Mouse (Mus musculus) erythroblast, embryonic 14.5 days (primary cell): ENCODE measurements around the gene Zbtb4. TPM values are rescaled to one million over a fixed set of nuclear protein-coding genes. Genes with fewer than 3 reads are reported as not detected.
"Not testable (repeated sequence)": the region's sequence is repeated elsewhere in the genome, so short reads cannot be mapped to it uniquely, and the experiment has no call there.

Experiments
- H3K27me3 ChIP-seq: 2 replicates; pipeline ENCODE4 v1.6.1; 2012; ENCODE audit warnings: inconsistent platforms; ENCODE audit not compliant: control insufficient read depth
- H3K36me3 ChIP-seq: 2 replicates; pipeline ENCODE4 v1.6.1; 2012; ENCODE audit warnings: mild to moderate bottlenecking, inconsistent platforms; ENCODE audit not compliant: control insufficient read depth
- H3K4me1 ChIP-seq: 2 replicates; pipeline ENCODE4 v1.6.1; 2012; ENCODE audit warnings: inconsistent platforms; ENCODE audit not compliant: control insufficient read depth
- H3K4me3 ChIP-seq: replicated peaks from 2 replicates; pipeline ENCODE3; 2012; ENCODE audit warnings: moderate library complexity, mild to moderate bottlenecking, inconsistent platforms
- H3K9me3 ChIP-seq: 2 replicates; pipeline ENCODE4 v1.6.1; 2012; ENCODE audit warnings: low read length, inconsistent platforms, mixed read lengths; ENCODE audit not compliant: control insufficient read depth
- GATA1 ChIP-seq: IDR thresholded peaks from 2 replicates; pipeline ENCODE4 v1.6.1; 2012; ENCODE audit warnings: low read length, inconsistent platforms, mixed read lengths
- TAL1 ChIP-seq: IDR thresholded peaks from 3 replicates; pipeline ENCODE4 v1.6.1; 2012; ENCODE audit warnings: low read length, inconsistent platforms, mixed read lengths
- polyA plus RNA-seq: library from polyadenylated mRNA; stranded (reverse); fragments of >175 nt; gene quantifications from 2 replicates; pipeline ENCODE4 v1.2.3, GENCODE M21; 2012

Zbtb4 gene
- 0.07 and 0.33 TPM in 2 replicates for polyA plus RNA-seq

DNA sequence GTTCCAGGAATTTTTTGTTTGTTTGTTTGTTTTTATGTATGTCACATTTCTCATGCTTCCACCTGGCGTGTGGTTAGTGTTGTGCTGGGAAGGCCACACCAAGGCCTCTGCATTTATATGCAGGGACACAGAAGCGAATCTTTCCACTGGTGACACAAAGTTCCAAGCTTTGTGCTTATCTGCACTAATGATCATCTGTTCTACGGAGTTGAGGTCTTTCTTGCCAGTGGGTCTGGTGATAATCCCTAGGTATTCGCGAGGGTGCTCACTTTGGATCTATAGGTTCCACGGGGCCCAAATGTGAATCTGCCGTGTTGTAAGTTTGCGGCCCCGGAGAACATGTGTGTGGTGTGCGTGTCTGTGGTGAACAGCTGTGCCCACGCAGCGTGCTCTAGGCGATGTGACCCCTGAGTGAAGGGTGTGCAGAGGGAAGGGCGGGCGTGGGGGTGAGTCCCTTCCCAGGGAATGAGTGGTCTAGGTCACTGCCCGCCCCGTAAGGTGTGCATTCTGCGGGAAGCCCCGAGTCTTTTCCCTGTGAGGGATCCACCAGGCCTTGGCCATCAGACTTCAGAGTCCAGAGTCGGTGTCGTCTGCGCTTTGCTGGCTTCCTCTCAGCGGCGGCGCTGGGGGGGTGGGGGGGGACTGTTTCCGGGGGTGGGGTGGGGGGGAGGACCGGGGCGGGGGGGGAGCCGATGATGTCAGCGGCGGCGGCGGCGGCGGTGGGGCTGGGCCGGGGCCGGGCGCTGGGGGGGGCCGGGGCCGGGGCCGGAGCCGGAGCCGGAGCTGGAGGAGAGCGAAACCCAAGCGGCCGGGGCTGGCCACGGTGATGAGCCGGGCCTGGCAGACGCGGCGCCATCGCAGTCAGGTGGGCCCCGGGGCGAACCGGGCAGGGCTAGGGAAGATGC lies at the start of gene Zbtb4:
Gene Zbtb4 (plus strand): TSS at position 692 of the 905 bp plus-strand sequence.
- Histone ChIP-seq H3K36me3 (no peaks in the 10 kb centered on the region), H3K4me3 (peak within 1 kb of the TSS; percentile 71), H3K4me1 (peaks cover 37% of the 10 kb centered on the region), H3K27me3 (peaks cover 16% of the 10 kb centered on the region), H3K9me3 (no peaks in the 10 kb centered on the region)
- TF ChIP-seq GATA1 (no peak), TAL1 (no peak)

DNA sequence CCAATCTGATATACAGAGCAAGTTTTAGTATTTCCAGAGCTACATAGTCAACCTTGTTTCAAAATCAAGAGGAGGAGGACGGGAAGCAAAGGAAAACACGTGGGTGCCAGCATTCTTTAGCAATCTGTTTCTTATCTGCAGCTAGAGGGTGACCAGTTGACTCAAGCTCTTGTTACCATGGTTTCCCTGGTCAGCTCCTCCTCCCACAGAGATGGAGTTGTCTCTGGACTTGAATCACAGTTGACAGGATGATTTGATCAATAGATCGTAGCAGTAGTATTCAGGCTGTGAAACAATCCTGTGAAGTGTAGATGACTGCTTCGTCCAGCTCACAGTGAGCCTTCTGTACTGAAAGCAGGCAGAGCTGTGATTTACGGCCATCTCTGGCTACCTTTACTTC lies 49.8 kb upstream of the Zbtb4 start:
- peaks cover 3% of the 10 kb centered on the region for H3K9me3 ChIP-seq
- H3K36me3 ChIP-seq: no peaks in the 10 kb centered on the region
- peaks cover 54% of the 10 kb centered on the region for H3K4me1 ChIP-seq
- no peak for TF ChIP-seq TAL1
- TF ChIP-seq GATA1: no peak
- H3K4me3 ChIP-seq: no peak overlapping the region
- H3K27me3 ChIP-seq: no peaks in the 10 kb centered on the region

DNA sequence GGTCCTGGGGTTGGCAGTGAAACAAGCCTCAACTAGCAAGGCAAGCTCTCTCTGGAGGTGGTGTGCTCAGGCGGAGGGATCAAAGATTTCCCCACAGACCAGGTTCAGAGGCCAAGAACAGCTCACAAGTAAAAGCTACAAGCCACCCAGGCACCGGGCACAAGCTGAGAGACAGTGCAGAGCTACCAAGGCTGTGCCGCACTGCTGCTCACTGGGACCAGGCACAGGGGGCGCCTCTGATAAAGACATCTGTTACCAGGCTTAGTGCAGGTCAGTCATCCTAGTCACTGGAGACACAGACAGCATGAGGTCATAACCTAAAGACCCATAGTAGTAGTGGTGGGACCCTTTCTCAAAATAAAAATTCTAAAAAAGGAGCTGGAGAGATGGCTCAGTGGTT lies 48.8 kb upstream of the Zbtb4 start:
- H3K4me1 ChIP-seq: peaks cover 48% of the 10 kb centered on the region
- peaks cover 3% of the 10 kb centered on the region for H3K9me3 ChIP-seq
- no peak overlapping the region for H3K4me3 ChIP-seq
- TF ChIP-seq GATA1 (no peak), TAL1 (no peak)
- no peaks in the 10 kb centered on the region for H3K27me3 ChIP-seq
- H3K36me3 ChIP-seq: no peaks in the 10 kb centered on the region

DNA sequence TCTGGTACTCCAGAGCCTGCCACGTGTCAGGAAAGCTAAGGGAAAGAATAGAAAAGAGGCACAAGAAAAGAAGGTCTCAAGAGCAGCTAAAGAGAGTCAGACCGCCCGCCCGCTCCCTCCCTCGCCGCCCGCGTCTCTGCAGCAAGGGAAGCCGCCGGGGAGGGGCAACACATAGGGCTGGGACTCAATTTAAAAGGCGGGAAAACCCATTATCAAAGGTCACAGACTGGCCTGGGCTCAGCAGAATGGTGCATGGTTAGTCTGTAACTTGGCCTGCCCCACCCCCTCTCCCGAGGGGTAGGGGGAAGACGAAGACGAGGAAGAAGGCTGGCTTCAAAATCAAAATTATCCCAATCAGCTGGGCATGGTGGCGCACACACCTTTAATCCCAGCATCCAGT lies 47.1 kb upstream of the Zbtb4 start:
- Histone ChIP-seq H3K27me3 (no peaks in the 10 kb centered on the region), H3K4me1 (peaks cover 52% of the 10 kb centered on the region), H3K36me3 (no peaks in the 10 kb centered on the region), H3K9me3 (peaks cover 3% of the 10 kb centered on the region), H3K4me3 (peak overlapping the region; percentile 52)
- TF ChIP-seq GATA1 (no peak), TAL1 (0 out of 3 replicates have a peak, but pooled peaks have one; percentile 24)

DNA sequence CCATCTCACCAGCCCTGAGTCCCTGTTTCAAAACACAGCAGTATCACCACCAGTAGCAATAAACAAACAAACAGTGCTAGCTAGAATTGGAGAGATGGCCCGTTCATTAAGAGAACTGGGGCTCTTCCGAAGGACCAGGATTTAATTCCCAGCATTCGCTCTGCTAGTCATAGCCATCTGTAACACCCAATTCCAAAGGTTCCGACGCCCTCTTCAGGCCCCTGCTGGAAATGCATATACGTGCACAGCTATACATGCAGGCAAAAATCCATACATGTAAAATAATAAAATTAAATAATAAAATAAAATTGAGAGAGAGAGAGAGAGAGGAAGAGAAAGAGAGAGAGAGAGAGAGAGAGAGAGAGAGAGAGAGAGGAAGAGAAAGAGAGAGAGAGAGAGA lies 46.3 kb upstream of the Zbtb4 start:
- no peak for TF ChIP-seq GATA1
- TF ChIP-seq TAL1: no peak
- H3K4me3 ChIP-seq: no peak overlapping the region
- H3K36me3 ChIP-seq: no peaks in the 10 kb centered on the region
- H3K9me3 ChIP-seq: peaks cover 5% of the 10 kb centered on the region
- no peaks in the 10 kb centered on the region for H3K27me3 ChIP-seq
- H3K4me1 ChIP-seq: peaks cover 52% of the 10 kb centered on the region

DNA sequence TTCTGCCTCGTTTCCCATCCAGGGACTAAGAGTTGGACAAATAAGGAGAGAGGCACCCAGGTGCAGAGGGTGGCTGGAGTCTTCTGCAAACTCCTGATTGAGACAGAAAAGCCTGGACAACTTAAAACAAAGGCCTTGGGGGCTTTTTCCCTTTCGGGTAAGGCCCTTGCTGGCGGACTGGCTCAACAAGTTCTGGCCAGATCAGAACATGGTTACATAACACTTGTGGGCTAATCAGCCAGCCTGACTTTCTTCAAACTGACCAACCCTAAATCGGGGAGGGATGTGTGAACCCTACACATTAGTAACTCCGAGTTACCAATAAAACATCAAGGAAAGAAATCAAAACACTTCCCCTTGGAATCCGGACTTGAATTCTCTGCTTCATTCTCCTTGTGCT lies 44.9 kb upstream of the Zbtb4 start:
- no peaks in the 10 kb centered on the region for H3K27me3 ChIP-seq
- no peak overlapping the region for H3K4me3 ChIP-seq
- TF ChIP-seq TAL1: no peak
- no peaks in the 10 kb centered on the region for H3K36me3 ChIP-seq
- peaks cover 50% of the 10 kb centered on the region for H3K4me1 ChIP-seq
- peaks cover 9% of the 10 kb centered on the region for H3K9me3 ChIP-seq

DNA sequence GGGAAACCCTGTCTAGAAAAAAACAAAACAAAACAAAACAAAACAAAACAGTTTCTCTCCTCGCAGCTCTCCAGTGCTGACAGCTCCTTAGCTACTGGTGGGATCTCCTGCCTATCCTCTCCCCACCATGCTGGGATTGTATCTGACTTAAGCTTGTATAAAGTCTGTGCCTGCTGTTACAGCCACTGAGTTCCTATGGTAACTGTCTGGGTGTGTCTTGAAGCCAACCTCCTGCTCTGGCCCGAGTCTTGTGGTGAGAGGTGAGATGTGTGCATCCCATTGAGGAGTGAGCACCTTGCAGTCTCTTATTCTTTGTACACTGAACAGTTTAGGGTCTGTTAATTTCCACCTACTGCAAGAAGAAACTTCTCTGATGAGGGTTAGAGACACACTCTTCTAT lies 42.6 kb upstream of the Zbtb4 start:
- Histone ChIP-seq H3K4me1 (peaks cover 37% of the 10 kb centered on the region), H3K9me3 (peaks cover 9% of the 10 kb centered on the region), H3K27me3 (no peaks in the 10 kb centered on the region), H3K36me3 (no peaks in the 10 kb centered on the region), H3K4me3 (no peak overlapping the region)
- TF ChIP-seq GATA1: no peak
- TF ChIP-seq TAL1: no peak

DNA sequence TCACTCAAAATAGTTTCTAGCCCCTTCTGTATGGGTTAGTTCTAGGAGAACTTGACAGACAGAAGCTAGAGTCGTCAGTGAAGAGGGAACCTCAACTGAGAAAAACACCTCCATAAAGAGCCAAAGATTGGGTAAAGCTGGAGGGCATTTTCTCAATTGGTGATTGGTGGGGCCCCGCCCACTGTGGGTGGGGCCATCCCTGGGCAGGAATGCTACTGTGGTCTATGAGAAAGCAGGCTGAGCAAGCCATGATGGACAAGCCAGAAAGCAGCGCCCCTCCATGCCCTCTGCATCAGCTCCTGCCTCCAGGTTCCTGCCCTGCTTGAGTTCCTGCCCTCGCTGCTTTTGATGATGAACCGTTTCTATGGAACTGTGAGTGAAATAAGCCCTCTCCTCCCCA lies 39.8 kb upstream of the Zbtb4 start:
- Histone ChIP-seq H3K4me3 (no peak overlapping the region), H3K36me3 (no peaks in the 10 kb centered on the region), H3K27me3 (no peaks in the 10 kb centered on the region), H3K4me1 (peaks cover 18% of the 10 kb centered on the region), H3K9me3 (peaks cover 9% of the 10 kb centered on the region)
- TF ChIP-seq GATA1: no peak
- no peak for TF ChIP-seq TAL1

DNA sequence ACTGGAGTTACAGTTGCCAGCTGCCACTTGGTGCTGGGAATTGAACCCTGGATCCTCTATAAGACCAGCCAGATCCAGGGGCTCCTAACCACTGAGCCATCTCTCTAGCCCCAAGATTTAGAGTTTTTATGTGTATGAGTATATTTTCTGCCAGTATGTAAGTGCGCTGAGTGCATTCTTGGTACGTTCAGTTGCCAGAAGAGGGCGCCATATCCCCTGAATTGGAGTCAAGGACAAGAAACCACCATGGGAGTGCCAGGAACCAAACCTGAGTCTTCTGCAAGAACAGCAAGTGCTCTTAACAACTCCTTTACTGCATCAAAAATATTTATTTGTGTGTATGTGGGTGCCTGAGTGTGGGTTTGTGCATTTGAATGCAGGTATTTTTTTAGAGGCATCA lies 36.6 kb upstream of the Zbtb4 start:
- no peaks in the 10 kb centered on the region for H3K27me3 ChIP-seq
- no peak for TF ChIP-seq TAL1
- no peak for TF ChIP-seq GATA1
- H3K36me3 ChIP-seq: peaks cover 14% of the 10 kb centered on the region
- peaks cover 9% of the 10 kb centered on the region for H3K9me3 ChIP-seq
- peaks cover 13% of the 10 kb centered on the region for H3K4me1 ChIP-seq
- H3K4me3 ChIP-seq: no peak overlapping the region

DNA sequence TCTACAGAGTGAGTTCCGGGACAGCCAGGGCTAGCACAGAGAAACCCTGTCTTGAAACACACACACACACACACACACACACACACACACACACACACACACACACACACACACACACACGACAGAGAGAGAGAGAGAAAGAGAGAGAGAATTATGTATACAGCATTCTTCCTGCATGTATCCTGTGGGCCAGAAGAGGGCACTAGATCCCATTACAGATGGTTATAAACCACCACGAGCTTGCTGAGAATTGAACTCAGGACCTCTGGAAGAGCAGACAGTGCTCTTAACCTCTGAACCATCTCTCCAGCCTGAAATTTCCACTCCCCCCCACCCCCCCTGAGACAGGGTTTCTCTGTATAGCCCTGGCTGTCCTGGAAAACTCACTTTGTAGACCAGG lies 34.3 kb upstream of the Zbtb4 start:
- peaks cover 38% of the 10 kb centered on the region for H3K36me3 ChIP-seq
- not testable (repeated sequence) for H3K4me3 ChIP-seq, H3K9me3 ChIP-seq, H3K27me3 ChIP-seq, H3K4me1 ChIP-seq
